Mouse (Mus musculus) sigmoid colon, adult 10 weeks (tissue): Measurements from ENCODE around the gene Ereg. TPM values are rescaled to one million over a fixed set of nuclear protein-coding genes. Genes with fewer than 3 reads are reported as not detected.

Experiments
- polyA plus RNA-seq: library from polyadenylated mRNA; stranded (reverse); fragments of 350-450 nt; fragmentation: Illumina TruSeq; extraction: RNeasy Lipid Tissue Mini Kit (QIAGEN cat#74804); gene quantifications from one replicate; pipeline ENCODE4 v1.2.3, GENCODE M21; 2014; ENCODE audit warnings: low read depth, low replicate concordance

The Ereg gene
- polyA plus RNA-seq = 12.9 TPM

GRCm38 (mm10) chr5:91074450-91074950 is at the start of gene Ereg:
Gene Ereg, plus strand, starts transcription at chr5:91074622.

DNA sequence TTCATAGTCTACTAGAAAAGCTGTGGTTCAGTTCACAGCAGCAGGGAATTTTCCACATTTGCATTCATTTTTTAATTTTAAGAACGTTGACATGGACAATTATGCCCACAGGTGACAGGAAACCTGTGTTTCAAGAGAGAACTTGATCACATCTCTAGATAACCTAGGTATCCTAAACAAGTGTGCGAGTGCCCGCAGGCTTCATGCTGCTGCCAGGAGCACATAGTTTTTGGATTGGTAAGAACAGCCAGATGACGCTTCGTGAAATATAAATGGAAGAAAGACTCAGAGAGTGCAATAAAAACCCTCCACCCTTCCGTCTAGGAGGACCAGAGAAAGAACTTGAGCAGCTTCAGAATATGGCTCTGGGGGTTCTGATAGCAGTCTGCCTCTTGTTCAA is 47.3 kb upstream of the Ereg start, which contains the start of gene Epgn:
TSS of gene Epgn (plus strand) at position 301 of the 400 bp plus-strand sequence.

DNA sequence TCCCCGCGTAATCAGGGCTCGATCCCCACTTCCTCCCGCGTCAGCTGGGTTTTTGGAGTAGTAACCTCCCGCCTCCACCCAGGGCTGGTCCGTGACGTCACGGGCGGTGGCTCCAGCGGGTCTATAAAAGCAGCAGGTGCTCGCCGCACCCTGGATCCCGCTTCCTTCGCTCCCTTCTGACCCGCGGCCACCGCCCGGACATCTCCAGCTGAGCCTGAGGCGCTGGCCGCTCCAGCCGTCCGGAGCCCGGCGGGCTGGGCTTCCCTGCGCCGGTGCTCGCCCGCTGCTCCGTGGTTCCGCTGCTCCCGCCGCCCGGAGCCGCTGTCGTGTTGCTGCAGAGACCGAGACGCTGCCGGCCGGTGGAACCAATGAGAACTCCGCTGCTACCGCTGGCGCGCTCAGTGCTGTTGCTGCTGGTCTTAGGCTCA is 65.0 kb downstream of the Ereg start, which contains the start of gene Areg:
TSS of gene Areg (plus strand) at position 154 of the 428 bp plus-strand sequence.

Other genes starting within 250 kb of the Ereg start
- gene Cxcl1, start 183.4 kb upstream of the Ereg start, polyA plus RNA-seq = 1.3 TPM
- gene Cxcl2, start 170.8 kb upstream of the Ereg start, polyA plus RNA-seq = 1.0 TPM
- gene Mthfd2l, start 143.5 kb upstream of the Ereg start, polyA plus RNA-seq = 70.8 TPM
- gene Epgn, start 47.2 kb upstream of the Ereg start, polyA plus RNA-seq = 0.25 TPM
- gene Areg, start 65.0 kb downstream of the Ereg start, polyA plus RNA-seq = 22.8 TPM